Mouse (Mus musculus) stomach, embryonic 15.5 days (tissue): ENCODE results near the gene Rfpl4. TPM values are rescaled to one million over a fixed set of nuclear protein-coding genes. Genes with fewer than 3 reads are reported as not detected.

Experiments
- ATAC-seq: fragments of 200-750 bp; cut with Nextera tagmentation; 2 replicates; pipeline ENCODE4 v1.8.0; 2017; ENCODE audit warnings: low read depth, moderate number of reproducible peaks, moderate TSS enrichment; ENCODE audit not compliant: insufficient read depth, low FRiP score
- H3K27ac ChIP-seq: fragments of 300-500 bp; sonication (generic); 2 replicates; pipeline ENCODE4 v1.5.1; 2015; ENCODE audit warnings: mild to moderate bottlenecking, inconsistent platforms
- H3K27me3 ChIP-seq: fragments of 300-500 bp; sonication (generic); replicated peaks from 2 replicates; pipeline ENCODE4 v1.6.1; 2015; ENCODE audit warnings: inconsistent platforms
- H3K36me3 ChIP-seq: fragments of 300-500 bp; sonication (generic); 2 replicates; pipeline ENCODE4 v1.6.1; 2015; ENCODE audit warnings: inconsistent platforms
- H3K4me1 ChIP-seq: fragments of 300-500 bp; sonication (generic); 2 replicates; pipeline ENCODE4 v1.6.1; 2015; ENCODE audit warnings: inconsistent platforms
- H3K4me2 ChIP-seq: fragments of 300-500 bp; sonication (generic); 2 replicates; pipeline ENCODE4 v1.6.1; 2015; ENCODE audit warnings: mild to moderate bottlenecking, inconsistent platforms
- H3K4me3 ChIP-seq: fragments of 300-500 bp; sonication (generic); replicated peaks from 2 replicates; pipeline ENCODE4 v1.5.1; 2015; ENCODE audit warnings: inconsistent platforms
- H3K9ac ChIP-seq: fragments of 300-500 bp; sonication (generic); 2 replicates; pipeline ENCODE4 v1.6.1; 2015; ENCODE audit warnings: inconsistent platforms
- H3K9me3 ChIP-seq: fragments of 300-500 bp; sonication (generic); 2 replicates; pipeline ENCODE4 v1.6.1; 2016; ENCODE audit warnings: inconsistent platforms
- WGBS: fragments of 180-500 bp; shearing (Covaris S2); methylation state at CpG from one replicate; pipeline ENCODE4 v1.1.7; 2015; 5-methylcytosine and 5-hydroxymethylcytosine counted together
- polyA plus RNA-seq: library from polyadenylated mRNA; unstranded; fragments of >200 nt; fragmentation: Nextera tagmentation; extraction: Ambion mirVana; gene quantifications from 2 replicates; pipeline ENCODE4 v1.2.1, GENCODE M21; 2015

Rfpl4 gene
- polyA plus RNA-seq, 1 experiment from 2014 or later: not detected

GRCm38 (mm10) chr7:5092381-5092780 is 24.4 kb downstream of the Rfpl4 start:
- 73% methylated on average over 6 of the region's 6 CpGs for WGBS
- ATAC-seq: no peak
- H3K4me2 ChIP-seq: no peak overlapping the region
- no peaks in the 10 kb centered on the region for H3K27me3 ChIP-seq
- no peak overlapping the region for H3K27ac ChIP-seq
- H3K4me1 ChIP-seq: no peaks in the 10 kb centered on the region
- H3K36me3 ChIP-seq: peaks cover 58% of the 10 kb centered on the region
- H3K9ac ChIP-seq: no peak overlapping the region
- no peak overlapping the region for H3K4me3 ChIP-seq
- no peaks in the 10 kb centered on the region for H3K9me3 ChIP-seq

GRCm38 (mm10) chr7:5091008-5091728 is 25.6 kb downstream of the Rfpl4 start:
- Histone ChIP-seq H3K36me3 (peaks cover 49% of the 10 kb centered on the region), H3K27me3 (no peaks in the 10 kb centered on the region), H3K4me2 (no peak overlapping the region), H3K4me3 (no peak overlapping the region), H3K9ac (no peak overlapping the region), H3K27ac (no peak overlapping the region), H3K9me3 (no peaks in the 10 kb centered on the region), H3K4me1 (no peaks in the 10 kb centered on the region)
- ATAC-seq: no peak
- 89% methylated on average over 15 of the region's 15 CpGs for WGBS

- Histone ChIP-seq H3K9me3 (no peaks in the 10 kb centered on the region), H3K9ac (no peak overlapping the region), H3K4me2 (no peak overlapping the region), H3K27me3 (no peaks in the 10 kb centered on the region), H3K36me3 (peaks cover 44% of the 10 kb centered on the region), H3K4me3 (no peak overlapping the region), H3K27ac (no peak overlapping the region), H3K4me1 (no peaks in the 10 kb centered on the region)
- 88% methylated on average over 15 of the region's 15 CpGs for WGBS
- ATAC-seq: no peak
Measured at GRCm38 (mm10) chr7:5089853-5090252, 26.9 kb downstream of the Rfpl4 start.

GRCm38 (mm10) chr7:5087886-5088285 is 28.9 kb downstream of the Rfpl4 start:
- H3K9me3 ChIP-seq: no peaks in the 10 kb centered on the region
- no peak overlapping the region for H3K9ac ChIP-seq
- no peak overlapping the region for H3K4me3 ChIP-seq
- H3K36me3 ChIP-seq: peaks cover 43% of the 10 kb centered on the region
- ATAC-seq: no peak; the same call in 1 of the 2 replicates
- no peak overlapping the region for H3K4me2 ChIP-seq
- no peaks in the 10 kb centered on the region for H3K27me3 ChIP-seq
- WGBS: 83% methylated on average over 4 of the region's 4 CpGs
- no peak overlapping the region for H3K27ac ChIP-seq
- H3K4me1 ChIP-seq: no peaks in the 10 kb centered on the region

- peaks cover 39% of the 10 kb centered on the region for H3K36me3 ChIP-seq
- H3K4me1 ChIP-seq: peaks cover 2% of the 10 kb centered on the region
- WGBS: 71% methylated on average over 5 of the region's 5 CpGs
- no peak overlapping the region for H3K9ac ChIP-seq
- no peak overlapping the region for H3K4me3 ChIP-seq
- H3K4me2 ChIP-seq: no peak overlapping the region
- ATAC-seq: no peak
- no peaks in the 10 kb centered on the region for H3K9me3 ChIP-seq
- no peak overlapping the region for H3K27ac ChIP-seq
- H3K27me3 ChIP-seq: no peaks in the 10 kb centered on the region
Measured at GRCm38 (mm10) chr7:5086921-5087440, 29.8 kb downstream of the Rfpl4 start.

- no peak overlapping the region for H3K4me2 ChIP-seq
- H3K27me3 ChIP-seq: no peaks in the 10 kb centered on the region
- no peaks in the 10 kb centered on the region for H3K9me3 ChIP-seq
- H3K27ac ChIP-seq: no peak overlapping the region
- H3K4me1 ChIP-seq: peaks cover 12% of the 10 kb centered on the region
- no peak for ATAC-seq
- 100% methylated on average over 1 of the region's 1 CpGs for WGBS
- H3K4me3 ChIP-seq: no peak overlapping the region
- H3K9ac ChIP-seq: no peak overlapping the region
- peaks cover 27% of the 10 kb centered on the region for H3K36me3 ChIP-seq
Measured at GRCm38 (mm10) chr7:5085512-5085911, 31.2 kb downstream of the Rfpl4 start.

- H3K9me3 ChIP-seq: no peaks in the 10 kb centered on the region
- 0 out of 2 replicates have a peak overlapping the region, but pooled peaks have one; percentile 21 for H3K27ac ChIP-seq
- WGBS: 84% methylated on average over 18 of the region's 18 CpGs
- no peak overlapping the region for H3K4me2 ChIP-seq
- H3K27me3 ChIP-seq: no peaks in the 10 kb centered on the region
- H3K4me3 ChIP-seq: no peak overlapping the region
- H3K36me3 ChIP-seq: peaks cover 23% of the 10 kb centered on the region
- peaks cover 12% of the 10 kb centered on the region for H3K4me1 ChIP-seq
- no peak overlapping the region for H3K9ac ChIP-seq
- ATAC-seq: no peak
Measured at GRCm38 (mm10) chr7:5083325-5084105, 33.2 kb downstream of the Rfpl4 start.

GRCm38 (mm10) chr7:5081939-5082338 is 34.8 kb downstream of the Rfpl4 start:
- Histone ChIP-seq H3K9me3 (no peaks in the 10 kb centered on the region), H3K27me3 (no peaks in the 10 kb centered on the region), H3K4me2 (peak overlapping the region; percentile 78), H3K27ac (no peak overlapping the region), H3K36me3 (peaks cover 34% of the 10 kb centered on the region), H3K4me1 (peaks cover 12% of the 10 kb centered on the region), H3K9ac (no peak overlapping the region), H3K4me3 (no peak overlapping the region; the same call in 1 of the 2 replicates)
- no peak for ATAC-seq
- WGBS: 83% methylated on average over 2 of the region's 2 CpGs

GRCm38 (mm10) chr7:5081241-5081640 is 35.5 kb downstream of the Rfpl4 start:
- Histone ChIP-seq H3K27me3 (no peaks in the 10 kb centered on the region), H3K9me3 (no peaks in the 10 kb centered on the region), H3K4me2 (peak overlapping the region; percentile 78), H3K9ac (peak overlapping the region; percentile 87; the same call in 1 of the 2 replicates), H3K4me1 (peaks cover 12% of the 10 kb centered on the region), H3K27ac (peak overlapping the region; percentile 95; the same call in 1 of the 2 replicates), H3K4me3 (peak overlapping the region; percentile 86), H3K36me3 (peaks cover 41% of the 10 kb centered on the region)
- WGBS: 56% methylated on average over 6 of the region's 6 CpGs
- 0 out of 2 replicates have a peak, but pooled peaks have one; percentile 30 for ATAC-seq

GRCm38 (mm10) chr7:5080815-5081214 is 35.9 kb downstream of the Rfpl4 start:
- H3K9ac ChIP-seq: peak overlapping the region; percentile 87
- H3K27me3 ChIP-seq: no peaks in the 10 kb centered on the region
- peak overlapping the region; percentile 78 for H3K4me2 ChIP-seq
- no peaks in the 10 kb centered on the region for H3K9me3 ChIP-seq
- peak overlapping the region; percentile 86 for H3K4me3 ChIP-seq
- 13% methylated on average over 6 of the region's 6 CpGs for WGBS
- ATAC-seq: no peak
- peaks cover 44% of the 10 kb centered on the region for H3K36me3 ChIP-seq
- peak overlapping the region; percentile 95 for H3K27ac ChIP-seq
- peaks cover 12% of the 10 kb centered on the region for H3K4me1 ChIP-seq

- peak; percentile 96 for ATAC-seq
- peak within 1 kb of the TSS; percentile 86 for H3K4me3 ChIP-seq
- H3K9me3 ChIP-seq: no peaks in the 10 kb centered on the region
- peaks cover 40% of the 10 kb centered on the region for H3K36me3 ChIP-seq
- no peaks in the 10 kb centered on the region for H3K27me3 ChIP-seq
- peak within 1 kb of the TSS; percentile 87 for H3K9ac ChIP-seq
- H3K4me1 ChIP-seq: peaks cover 12% of the 10 kb centered on the region
- peak within 1 kb of the TSS; percentile 95 for H3K27ac ChIP-seq
- H3K4me2 ChIP-seq: peak within 1 kb of the TSS; percentile 78
- 1% methylated on average over 74 of the region's 81 CpGs for WGBS
Measured at GRCm38 (mm10) chr7:5080010-5080751, 36.6 kb downstream of the Rfpl4 start, which contains the start of gene Epn1. Gene Epn1 (plus strand): TSS chr7:5080235.
